Mouse (Mus musculus) midbrain, embryonic 16.5 days (tissue): ENCODE measurements around the gene Sacs. TPM values are rescaled to one million over a fixed set of nuclear protein-coding genes. Genes with fewer than 3 reads are reported as not detected.

Experiments
- ATAC-seq: fragments of 200-750 bp; cut with Nextera tagmentation; 2 replicates; pipeline ENCODE4 v1.8.0; 2017; ENCODE audit warnings: moderate TSS enrichment
- H3K27ac ChIP-seq: fragments of 300-500 bp; sonication (generic); 2 replicates; pipeline ENCODE4 v1.5.1; 2014; ENCODE audit warnings: mild to moderate bottlenecking, low read length, mixed read lengths
- H3K27me3 ChIP-seq: fragments of 300-500 bp; sonication (generic); 2 replicates; pipeline ENCODE4 v1.6.1; 2014; ENCODE audit warnings: low read depth, low read length, mixed read lengths; ENCODE audit not compliant: control insufficient read depth, insufficient read depth
- H3K36me3 ChIP-seq: fragments of 300-500 bp; sonication (generic); 2 replicates; pipeline ENCODE4 v1.6.1; 2014; ENCODE audit warnings: mild to moderate bottlenecking, low read length, moderate library complexity, mixed read lengths; ENCODE audit not compliant: control insufficient read depth, insufficient read depth
- H3K4me1 ChIP-seq: fragments of 300-500 bp; sonication (generic); 2 replicates; pipeline ENCODE4 v1.6.1; 2014; ENCODE audit warnings: mild to moderate bottlenecking, low read length, mixed read lengths; ENCODE audit not compliant: control insufficient read depth, insufficient read depth
- H3K4me2 ChIP-seq: fragments of 300-500 bp; sonication (generic); 2 replicates; pipeline ENCODE4 v1.6.1; 2014; ENCODE audit warnings: mild to moderate bottlenecking, low read length, mixed read lengths
- H3K4me3 ChIP-seq: fragments of 300-500 bp; sonication (generic); 2 replicates; pipeline ENCODE4 v1.5.1; 2014; ENCODE audit warnings: low read depth, mild to moderate bottlenecking, low read length, moderate library complexity, mixed read lengths
- H3K9ac ChIP-seq: fragments of 300-500 bp; sonication (generic); 2 replicates; pipeline ENCODE4 v1.6.1; 2014; ENCODE audit warnings: low read depth, low read length, mixed read lengths
- H3K9me3 ChIP-seq: fragments of 300-500 bp; sonication (generic); replicated peaks from 2 replicates; pipeline ENCODE4 v1.6.1; 2014; ENCODE audit warnings: mild to moderate bottlenecking, low read length, mixed read lengths; ENCODE audit not compliant: control insufficient read depth, poor library complexity, severe bottlenecking
- WGBS: fragments of 180-500 bp; shearing (Covaris S2); extraction: QIAGEN DNeasy Blood & Tissue Kit; methylation state at CpG from one replicate; pipeline ENCODE4 v1.1.7; 2014; 5-methylcytosine and 5-hydroxymethylcytosine counted together
- polyA plus RNA-seq: library from polyadenylated mRNA; unstranded; fragments of >200 nt; fragmentation: Nextera tagmentation; extraction: Ambion mirVana; gene quantifications from 2 replicates; pipeline ENCODE4 v1.2.1, GENCODE M21; 2015

Gene Sacs
- polyA plus RNA-seq, 1 experiment from 2014 or later: 7.0 TPM

DNA sequence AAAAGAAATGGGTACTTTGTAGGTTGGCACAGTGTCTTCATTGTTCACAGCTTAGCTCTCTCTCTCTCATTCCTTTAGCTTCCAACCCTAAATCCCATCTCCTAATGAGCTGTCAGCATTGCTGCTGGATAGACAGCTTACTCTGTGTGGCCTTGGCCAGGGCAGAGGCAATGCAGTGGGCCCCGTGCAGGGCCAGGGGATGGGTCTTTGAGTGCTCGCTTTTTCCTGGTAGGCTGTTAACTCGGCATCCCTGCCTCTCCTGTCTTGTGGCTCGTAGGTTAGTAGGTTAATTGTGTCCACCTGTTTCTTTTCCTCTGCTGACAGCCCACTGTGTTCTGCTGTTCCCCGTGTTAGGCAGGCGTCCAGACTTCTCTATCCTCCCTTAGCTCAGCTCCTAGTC lies 84.2 kb downstream of the Sacs start:
- no peak overlapping the region for H3K27ac ChIP-seq
- H3K4me1 ChIP-seq: no peaks in the 10 kb centered on the region; the same call in 1 of the 2 replicates
- ATAC-seq: no peak
- H3K9ac ChIP-seq: no peak overlapping the region
- no peak overlapping the region for H3K4me3 ChIP-seq
- no peaks in the 10 kb centered on the region for H3K27me3 ChIP-seq
- WGBS: 63% methylated on average over 6 of the region's 6 CpGs
- H3K4me2 ChIP-seq: no peak overlapping the region
- no peaks in the 10 kb centered on the region for H3K9me3 ChIP-seq
- H3K36me3 ChIP-seq: no peaks in the 10 kb centered on the region

DNA sequence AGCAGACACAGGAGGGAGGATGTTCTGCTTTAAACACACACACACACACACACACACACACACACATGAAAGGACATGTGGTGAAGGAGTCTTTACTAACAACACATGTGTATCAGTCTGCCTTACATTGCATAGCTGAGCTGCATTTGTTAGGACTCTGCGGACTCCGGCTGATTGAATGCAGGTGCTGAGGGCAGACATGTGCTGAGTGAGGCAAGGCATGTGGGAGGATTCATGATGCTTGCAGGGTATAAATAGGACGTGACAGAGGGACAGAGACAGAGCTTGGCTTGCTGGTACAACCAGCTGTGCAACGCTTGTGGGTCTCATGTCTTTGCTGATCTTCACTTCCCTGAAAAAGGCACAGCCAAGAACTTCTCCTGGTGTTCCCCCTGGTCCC lies 85.5 kb downstream of the Sacs start:
- H3K4me1 ChIP-seq: no peaks in the 10 kb centered on the region; the same call in 1 of the 2 replicates
- WGBS: 76% methylated on average over 4 of the region's 4 CpGs
- no peak overlapping the region for H3K27ac ChIP-seq
- no peak overlapping the region for H3K4me3 ChIP-seq
- H3K9ac ChIP-seq: no peak overlapping the region
- H3K4me2 ChIP-seq: no peak overlapping the region
- no peaks in the 10 kb centered on the region for H3K36me3 ChIP-seq
- no peaks in the 10 kb centered on the region for H3K27me3 ChIP-seq
- H3K9me3 ChIP-seq: no peaks in the 10 kb centered on the region
- ATAC-seq: no peak

DNA sequence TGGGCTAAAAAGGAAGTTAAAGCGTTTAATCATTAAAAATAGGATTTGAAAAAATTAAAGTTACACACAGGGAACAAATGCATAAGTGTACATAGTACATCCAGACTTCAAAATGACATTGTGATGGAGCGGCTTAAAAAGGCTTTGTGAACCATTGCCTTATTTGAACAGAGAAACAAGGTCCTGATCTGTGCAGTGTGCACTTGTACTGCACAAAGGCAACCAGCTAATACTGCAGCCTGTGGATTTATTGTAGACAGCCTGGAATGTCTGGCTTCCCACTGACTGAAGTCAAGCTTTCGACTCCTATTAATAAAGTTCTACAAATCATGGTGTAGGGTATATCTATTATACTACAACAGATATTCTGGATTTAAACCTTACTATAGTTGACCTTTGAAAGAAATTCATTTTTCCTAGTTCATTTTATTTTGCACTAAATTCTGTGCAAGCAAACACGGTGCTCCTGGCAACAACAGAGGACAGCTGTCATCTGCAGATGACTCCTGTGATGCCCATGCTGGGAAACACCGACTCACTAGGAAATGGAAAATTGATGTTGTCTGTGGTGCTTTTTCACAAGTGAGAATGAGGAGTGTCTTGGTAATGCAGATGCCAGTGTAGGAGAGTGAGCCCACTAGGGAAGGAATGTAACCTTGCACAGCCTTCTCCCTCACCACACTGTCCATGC lies 86.3 kb downstream of the Sacs start:
- Histone ChIP-seq H3K9me3 (no peaks in the 10 kb centered on the region), H3K36me3 (no peaks in the 10 kb centered on the region), H3K9ac (no peak overlapping the region), H3K4me2 (no peak overlapping the region), H3K27ac (no peak overlapping the region), H3K4me1 (no peaks in the 10 kb centered on the region; the same call in 1 of the 2 replicates), H3K27me3 (no peaks in the 10 kb centered on the region), H3K4me3 (no peak overlapping the region)
- WGBS: 70% methylated on average over 5 of the region's 5 CpGs
- ATAC-seq: no peak

DNA sequence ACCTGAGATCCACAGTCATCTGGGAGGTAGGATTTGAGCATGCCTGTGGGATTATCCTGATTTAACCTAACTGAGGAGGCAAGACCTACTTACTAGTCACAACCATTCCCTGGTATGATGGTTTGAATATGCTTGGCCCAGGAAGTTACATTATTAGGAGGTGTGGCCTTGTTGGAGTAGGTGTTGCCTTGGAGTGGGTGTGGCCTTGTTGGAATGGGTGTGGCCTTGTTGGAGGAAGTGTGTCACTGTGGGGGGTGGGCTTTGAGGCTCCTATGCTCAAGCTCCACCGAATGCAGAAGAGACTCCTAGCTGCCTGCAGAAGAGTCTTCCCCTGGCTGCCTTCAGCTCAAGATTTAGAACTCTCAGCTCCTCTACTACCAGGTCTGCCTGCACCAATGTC lies 87.9 kb downstream of the Sacs start:
- H3K9ac ChIP-seq: no peak overlapping the region
- no peaks in the 10 kb centered on the region for H3K27me3 ChIP-seq
- H3K4me1 ChIP-seq: no peaks in the 10 kb centered on the region; the same call in 1 of the 2 replicates
- ATAC-seq: no peak
- H3K4me3 ChIP-seq: no peak overlapping the region
- no peaks in the 10 kb centered on the region for H3K9me3 ChIP-seq
- no peak overlapping the region for H3K27ac ChIP-seq
- 100% methylated on average over 1 of the region's 1 CpGs for WGBS
- H3K36me3 ChIP-seq: no peaks in the 10 kb centered on the region
- no peak overlapping the region for H3K4me2 ChIP-seq

DNA sequence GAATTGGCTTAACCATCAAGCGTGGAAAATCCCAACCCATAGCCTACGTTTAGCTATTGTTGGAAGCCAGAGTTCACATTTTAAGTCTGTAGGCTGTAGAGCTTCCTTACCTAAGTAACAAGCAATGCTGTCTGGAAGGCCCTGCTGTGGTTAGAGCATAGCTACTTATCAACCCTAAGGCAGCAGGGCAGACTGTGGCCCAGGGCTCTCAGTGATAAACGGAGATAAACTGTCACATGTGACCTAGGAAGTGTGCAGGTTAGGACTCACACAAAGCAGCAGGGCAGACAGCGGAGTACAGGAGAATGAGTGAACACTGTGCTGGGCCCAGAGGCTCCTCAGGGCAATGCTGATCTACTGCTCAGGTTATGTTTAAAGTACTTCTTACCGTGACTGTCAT lies 91.5 kb downstream of the Sacs start:
- Histone ChIP-seq H3K27ac (no peak overlapping the region), H3K4me3 (no peak overlapping the region), H3K27me3 (no peaks in the 10 kb centered on the region), H3K9ac (no peak overlapping the region), H3K9me3 (no peaks in the 10 kb centered on the region), H3K36me3 (no peaks in the 10 kb centered on the region), H3K4me1 (no peaks in the 10 kb centered on the region), H3K4me2 (no peak overlapping the region)
- ATAC-seq: no peak
- 80% methylated on average over 5 of the region's 5 CpGs for WGBS

DNA sequence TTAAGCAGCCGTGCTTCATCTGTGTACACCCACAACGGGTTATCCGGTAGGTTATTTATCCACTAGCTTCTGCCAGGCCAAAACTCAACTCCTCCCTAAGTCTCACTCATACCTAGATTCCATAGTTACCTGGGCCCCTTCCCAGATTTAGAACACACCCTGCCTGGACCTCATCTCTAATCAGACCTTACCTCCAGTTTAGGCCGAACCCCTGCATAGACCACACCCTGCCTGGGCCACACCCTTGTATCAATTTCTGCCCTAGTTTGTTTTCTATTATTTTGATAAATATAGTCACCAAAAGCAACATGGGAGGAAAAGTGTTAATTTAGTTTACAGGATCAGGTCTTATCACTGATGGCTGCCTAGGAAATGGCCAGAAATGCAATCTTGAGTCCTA lies 91.9 kb downstream of the Sacs start:
- no peaks in the 10 kb centered on the region for H3K36me3 ChIP-seq

DNA sequence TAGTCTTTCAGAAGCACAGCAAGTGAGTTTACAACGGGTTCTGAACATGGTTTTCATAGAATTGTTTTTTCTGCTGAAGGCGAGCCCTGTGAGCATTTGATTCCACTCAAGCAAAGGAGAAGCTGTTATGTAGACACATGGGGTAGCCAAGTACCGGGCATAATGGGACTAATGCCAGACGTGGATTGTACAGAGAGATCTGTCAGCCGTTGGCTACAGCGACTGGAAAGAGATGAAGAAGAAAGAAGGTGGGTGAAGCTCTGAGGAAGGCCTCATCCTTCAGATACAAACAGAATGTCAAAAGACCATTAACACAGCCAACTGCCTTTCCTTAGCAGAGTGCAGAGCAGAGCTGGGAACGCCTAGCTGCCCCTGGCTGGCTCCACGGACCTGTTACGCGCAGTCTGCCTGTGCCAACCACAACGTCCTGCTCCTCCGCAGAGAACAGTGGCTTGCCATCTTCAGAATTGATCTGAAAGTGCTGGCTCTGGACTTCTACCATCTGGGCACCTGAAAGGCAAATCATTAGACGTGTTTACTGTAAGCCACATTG lies 93.8 kb downstream of the Sacs start:
- no peak overlapping the region for H3K4me2 ChIP-seq
- no peaks in the 10 kb centered on the region for H3K27me3 ChIP-seq
- H3K36me3 ChIP-seq: no peaks in the 10 kb centered on the region
- no peaks in the 10 kb centered on the region for H3K9me3 ChIP-seq
- 85% methylated on average over 13 of the region's 13 CpGs for WGBS
- no peaks in the 10 kb centered on the region for H3K4me1 ChIP-seq
- no peak overlapping the region for H3K4me3 ChIP-seq
- no peak for ATAC-seq
- no peak overlapping the region for H3K27ac ChIP-seq
- no peak overlapping the region for H3K9ac ChIP-seq

More for the DNA sequence above, 91.9 kb downstream of the Sacs start:
- ATAC-seq: no peak
- no peak overlapping the region for H3K9ac ChIP-seq
- no peaks in the 10 kb centered on the region for H3K27me3 ChIP-seq
- H3K27ac ChIP-seq: no peak overlapping the region
- H3K9me3 ChIP-seq: no peaks in the 10 kb centered on the region
- no peak overlapping the region for H3K4me2 ChIP-seq
- 95% methylated on average over 4 of the region's 4 CpGs for WGBS
- no peaks in the 10 kb centered on the region for H3K4me1 ChIP-seq
- H3K4me3 ChIP-seq: no peak overlapping the region

DNA sequence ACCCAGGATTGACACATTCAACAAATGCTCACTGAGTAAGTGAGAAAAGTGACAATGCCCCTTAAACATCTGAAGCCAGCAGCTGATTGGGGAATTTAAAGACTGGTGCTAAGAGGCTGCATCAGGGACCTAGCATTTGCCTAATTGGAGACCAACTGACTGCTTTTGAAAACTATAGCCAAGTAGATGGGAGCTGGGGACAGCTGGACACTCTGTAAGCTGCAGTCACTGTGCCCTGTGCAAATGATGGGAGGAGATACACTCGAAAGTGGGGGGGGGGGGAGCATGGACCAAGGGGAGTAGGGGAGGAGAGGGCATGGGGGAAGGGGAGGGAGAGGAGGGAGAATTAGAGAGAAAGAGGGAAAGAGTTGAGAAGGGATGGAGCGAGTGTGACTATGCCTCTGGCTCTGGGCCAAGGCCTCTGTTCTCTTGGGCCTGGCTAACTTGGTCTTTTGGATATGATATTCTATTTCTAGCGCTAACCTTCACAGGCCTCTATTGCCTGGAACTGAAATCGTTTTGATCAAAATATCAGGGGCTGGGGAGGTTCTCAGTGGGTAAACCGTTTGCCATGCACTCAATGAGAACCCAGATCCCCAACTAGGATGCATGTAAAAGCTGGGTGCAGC lies 97.7 kb downstream of the Sacs start:
- Histone ChIP-seq H3K36me3 (no peaks in the 10 kb centered on the region), H3K27me3 (no peaks in the 10 kb centered on the region), H3K9ac (no peak overlapping the region), H3K4me1 (no peaks in the 10 kb centered on the region), H3K9me3 (no peaks in the 10 kb centered on the region), H3K4me2 (no peak overlapping the region), H3K4me3 (no peak overlapping the region), H3K27ac (no peak overlapping the region)
- 54% methylated on average over 5 of the region's 5 CpGs for WGBS
- ATAC-seq: no peak

DNA sequence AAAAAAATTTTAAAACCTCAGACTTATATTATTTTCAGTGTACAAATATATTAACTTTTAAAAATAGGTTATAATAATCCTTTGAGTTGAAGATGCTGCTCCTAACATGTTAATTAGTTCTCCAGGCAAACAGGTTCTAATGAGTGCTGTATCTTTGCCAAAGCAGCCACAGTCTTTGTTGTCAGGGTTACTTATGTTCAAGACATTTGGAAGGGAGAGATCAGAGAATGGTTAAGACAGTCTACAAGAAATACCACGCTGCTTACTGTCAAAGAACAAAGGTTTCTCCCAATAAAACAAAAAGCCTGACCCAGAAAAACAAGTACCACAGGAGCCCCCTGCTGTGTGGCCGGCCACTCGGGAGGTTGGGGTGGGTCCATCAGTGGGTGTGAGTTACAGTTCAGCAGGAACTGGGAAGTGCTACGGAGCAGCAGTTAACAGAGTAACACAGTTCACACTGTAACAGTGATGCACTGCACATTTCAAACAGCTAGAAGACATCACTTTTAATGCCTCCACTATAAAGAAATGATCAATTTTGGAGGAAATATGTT lies 98.9 kb downstream of the Sacs start:
- no peak overlapping the region for H3K27ac ChIP-seq
- no peaks in the 10 kb centered on the region for H3K9me3 ChIP-seq
- WGBS: 24% methylated on average over 4 of the region's 4 CpGs
- H3K4me2 ChIP-seq: no peak overlapping the region
- H3K4me3 ChIP-seq: no peak overlapping the region
- no peak for ATAC-seq
- H3K9ac ChIP-seq: no peak overlapping the region
- H3K27me3 ChIP-seq: no peaks in the 10 kb centered on the region
- no peaks in the 10 kb centered on the region for H3K36me3 ChIP-seq
- no peaks in the 10 kb centered on the region for H3K4me1 ChIP-seq
